Mouse (Mus musculus) layer of hippocampus, postnatal 25 days (tissue): Measurements from ENCODE around the gene Asic4. TPM values are rescaled to one million over a fixed set of nuclear protein-coding genes. Genes with fewer than 3 reads are reported as not detected.

Experiments
- total RNA-seq, 2 experiments: library from RNA; stranded (reverse); gene quantifications; 2 replicates each; pipeline ENCODE4 v1.2.3; 2021

Gene Asic4
- total RNA-seq, 2 experiments from 2014 or later, result 8.9 to 9.9 TPM

Other genes with a start within 250 kb of the Asic4 start
- 10 to 100 TPM; 12.6 to 14.4 TPM for gene Glb1l, start 239.6 kb upstream of the Asic4 start, total RNA-seq
- 10 to 100 TPM; 88.3 to 92.4 TPM for gene Stk16, start 239.6 kb upstream of the Asic4 start, total RNA-seq
- 100 to 1,000 TPM; 560 to 573 TPM for gene Tuba4a, start 230.6 kb upstream of the Asic4 start, total RNA-seq
- not detected for gene A630095N17Rik, start 218.3 kb upstream of the Asic4 start, total RNA-seq
- 10 to 100 TPM; 72.6 to 78.9 TPM for gene Dnajb2, start 214.0 kb upstream of the Asic4 start, total RNA-seq
- 100 to 1,000 TPM; 369 to 386 TPM for gene Ptprn, start 185.9 kb upstream of the Asic4 start, total RNA-seq
- gene Resp18, start 172.0 kb upstream of the Asic4 start, total RNA-seq, result 100 to 1,000 TPM in 1 of 2 experiments, 10 to 100 TPM in 1; 63.7 to 105 TPM
- 10 to 100 TPM; 43.3 to 49.5 TPM for gene Dnpep, start 132.4 kb upstream of the Asic4 start, total RNA-seq
- gene Des, start 90.1 kb upstream of the Asic4 start, total RNA-seq, result 1 to 10 TPM in 1 of 2 experiments, under 1 TPM in 1; 0.94 to 1.2 TPM
- gene Speg, start 75.1 kb upstream of the Asic4 start, total RNA-seq, result 100 to 1,000 TPM; 154 to 196 TPM
- gene Gmppa, start 14.5 kb upstream of the Asic4 start, total RNA-seq, result 10 to 100 TPM; 60.5 to 66.7 TPM
- 10 to 100 TPM; 77.2 to 82.8 TPM for gene Chpf, start 28.9 kb downstream of the Asic4 start, total RNA-seq
- 10 to 100 TPM; 70.3 to 73.8 TPM for gene Tmem198, start 29.1 kb downstream of the Asic4 start, total RNA-seq
- gene Obsl1, start 56.0 kb downstream of the Asic4 start, total RNA-seq, result 10 to 100 TPM; 18.9 to 20.2 TPM
- 10 to 100 TPM; 11.3 to 19.9 TPM for gene Inha, start 56.6 kb downstream of the Asic4 start, total RNA-seq
- 10 to 100 TPM; 20.6 to 25.5 TPM for gene Stk11ip, start 71.1 kb downstream of the Asic4 start, total RNA-seq
- 100 to 1,000 TPM; 111 to 114 TPM for gene Slc4a3, start 95.8 kb downstream of the Asic4 start, total RNA-seq